Mouse (Mus musculus) left cerebral cortex, adult 2 months (tissue): ENCODE measurements around the gene Foxb1. TPM values are rescaled to one million over a fixed set of nuclear protein-coding genes. Genes with fewer than 3 reads are reported as not detected.

ENCODE experiments used
- DNase-seq, 2 experiments: peaks; one replicate each; pipeline ENCODE4 v3.0.0; 2021 to 2022; ENCODE audit warnings: low spot score in 2 of 2, mixed read lengths in 1 of 2; ENCODE audit errors: extremely low spot score in 1 of 2
- H3K27ac ChIP-seq: fragments of 200-600 bp; 2 replicates; pipeline ENCODE4 v1.8.1; 2022
- H3K4me3 ChIP-seq: fragments of 200-600 bp; 2 replicates; pipeline ENCODE4 v1.8.1; 2022
- CTCF ChIP-seq: fragments of 200-600 bp; IDR thresholded peaks from 2 replicates; pipeline ENCODE4 v1.8.1; 2022; ENCODE audit warnings: antibody characterized with exemption, mild to moderate bottlenecking, moderate library complexity
- intact Hi-C: fragments of 180-260 bp; cut with DNase I; formaldehyde crosslinking; loops from one replicate; pipeline ENCODE4 v1.15.1; 2025
- total RNA-seq, 2 experiments: library from RNA; stranded (reverse); gene quantifications; 2 replicates each; pipeline ENCODE4 v1.2.3; 2021

Gene Foxb1
- total RNA-seq, 2 experiments from 2014 or later: not detected

GRCm38 (mm10) chr9:69764586-69765482 is 4.1 kb upstream of the Foxb1 start:
- Histone ChIP-seq H3K27ac (no peak overlapping the region), H3K4me3 (no peak overlapping the region)
- intact Hi-C loops: no loop called here
- DNase-seq: no peak
- TF ChIP-seq CTCF: no peak

GRCm38 (mm10) chr9:69763681-69764585 is 3.2 kb upstream of the Foxb1 start:
- DNase-seq: no peak
- no peak for TF ChIP-seq CTCF
- Histone ChIP-seq H3K27ac (no peak overlapping the region), H3K4me3 (no peak overlapping the region)
- intact Hi-C loops: no loop called here

- DNase-seq: no peak
- TF ChIP-seq CTCF: no peak
- Histone ChIP-seq H3K4me3 (no peak overlapping the region), H3K27ac (no peak overlapping the region)
- intact Hi-C loops: no loop called here
Measured at GRCm38 (mm10) chr9:69762703-69763102, 2.0 kb upstream of the Foxb1 start.

GRCm38 (mm10) chr9:69762221-69762620 is 1.5 kb upstream of the Foxb1 start:
- intact Hi-C loops: no loop called here

GRCm38 (mm10) chr9:69761569-69761968 is 829 bp upstream of the Foxb1 start:
- no peak for TF ChIP-seq CTCF
- intact Hi-C loops: no loop called here
- H3K27ac ChIP-seq: no peak overlapping the region
- no peak overlapping the region for H3K4me3 ChIP-seq
- DNase-seq: no peak

More at GRCm38 (mm10) chr9:69762221-69762620, 1.5 kb upstream of the Foxb1 start:
- H3K4me3 ChIP-seq: no peak overlapping the region
- no peak overlapping the region for H3K27ac ChIP-seq
- DNase-seq: no peak
- no peak for TF ChIP-seq CTCF

- no peak for TF ChIP-seq CTCF
- Histone ChIP-seq H3K27ac (no peak overlapping the region), H3K4me3 (no peak overlapping the region)
- no peak for DNase-seq
- intact Hi-C loops: loop anchor here (5.0 to 10.0 kb wide), 3 partner anchors 92 to 1455 kb away; partner anchors contain the start of gene Aldh1a2
Measured at GRCm38 (mm10) chr9:69759721-69760221, 969 bp downstream of the Foxb1 start.

GRCm38 (mm10) chr9:69758946-69759615 is 1.7 kb downstream of the Foxb1 start:
- no peak for DNase-seq
- Histone ChIP-seq H3K4me3 (no peak overlapping the region), H3K27ac (no peak overlapping the region)
- no peak for TF ChIP-seq CTCF
- intact Hi-C loops: loop anchor here (5.0 to 10.0 kb wide), 3 partner anchors 92 to 1456 kb away; partner anchors contain the start of gene Aldh1a2

GRCm38 (mm10) chr9:69758506-69758905 is 2.2 kb downstream of the Foxb1 start:
- intact Hi-C loops: loop anchor here (5.0 to 10.0 kb wide), 3 partner anchors 91 to 1456 kb away; partner anchors contain the start of gene Aldh1a2
- DNase-seq: no peak

GRCm38 (mm10) chr9:69757254-69757653 is 3.5 kb downstream of the Foxb1 start:
- no peak for TF ChIP-seq CTCF
- DNase-seq: no peak
- intact Hi-C loops: loop anchor here (5.0 to 10.0 kb wide), 3 partner anchors 90 to 1458 kb away; partner anchors contain the start of gene Aldh1a2
- Histone ChIP-seq H3K4me3 (no peak overlapping the region), H3K27ac (no peak overlapping the region)

More at GRCm38 (mm10) chr9:69758506-69758905, 2.2 kb downstream of the Foxb1 start:
- Histone ChIP-seq H3K27ac (no peak overlapping the region), H3K4me3 (no peak overlapping the region)
- no peak for TF ChIP-seq CTCF

- Histone ChIP-seq H3K4me3 (no peak overlapping the region), H3K27ac (no peak overlapping the region)
- intact Hi-C loops: loop anchor here (5.0 to 10.0 kb wide), 3 partner anchors 89 to 1458 kb away; partner anchors contain the start of gene Aldh1a2
- no peak for DNase-seq
- no peak for TF ChIP-seq CTCF
Measured at GRCm38 (mm10) chr9:69756456-69756855, 4.3 kb downstream of the Foxb1 start.

- DNase-seq: no peak
- no peak overlapping the region for H3K4me3 ChIP-seq
- TF ChIP-seq CTCF: no peak
- intact Hi-C loops: loop anchor here (5.0 to 10.0 kb wide), 3 partner anchors 89 to 1459 kb away; partner anchors contain the start of gene Aldh1a2
- no peak overlapping the region for H3K27ac ChIP-seq
Measured at GRCm38 (mm10) chr9:69756041-69756440, 4.7 kb downstream of the Foxb1 start.
